Mouse (Mus musculus) neural tube, embryonic 10.5 days (tissue): ENCODE measurements around the gene Cdc25b.
"Not testable (repeated sequence)": the region's sequence is repeated elsewhere in the genome, so short reads cannot be mapped to it uniquely, and the experiment has no call there.

Experiments
- DNase-seq: peaks from one replicate; pipeline ENCODE4 v3.0.0-alpha.2; 2017; ENCODE audit warnings: low spot score; ENCODE audit errors: extremely low spot score

The Cdc25b gene

DNA sequence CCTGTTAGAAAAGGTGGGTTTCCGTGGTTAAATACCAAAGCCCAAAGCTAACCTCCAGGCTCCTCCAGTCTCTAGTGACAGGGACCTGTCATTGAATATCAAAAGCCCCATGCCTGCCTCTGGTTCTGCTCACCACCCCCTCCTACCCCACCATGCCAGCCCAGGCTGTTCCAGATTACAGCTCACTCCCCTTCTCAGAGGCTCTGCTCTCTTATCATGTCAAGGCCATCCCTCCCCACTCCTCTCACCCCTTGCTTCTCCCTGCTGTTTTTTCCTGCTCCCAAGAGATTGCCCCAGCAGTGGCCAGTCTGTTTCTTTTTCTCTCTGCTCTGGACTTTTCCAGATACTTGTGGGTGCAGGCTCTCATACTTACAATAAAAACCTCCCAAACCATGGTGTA lies 36.8 kb downstream of the Cdc25b start:
- no peak for DNase-seq

DNA sequence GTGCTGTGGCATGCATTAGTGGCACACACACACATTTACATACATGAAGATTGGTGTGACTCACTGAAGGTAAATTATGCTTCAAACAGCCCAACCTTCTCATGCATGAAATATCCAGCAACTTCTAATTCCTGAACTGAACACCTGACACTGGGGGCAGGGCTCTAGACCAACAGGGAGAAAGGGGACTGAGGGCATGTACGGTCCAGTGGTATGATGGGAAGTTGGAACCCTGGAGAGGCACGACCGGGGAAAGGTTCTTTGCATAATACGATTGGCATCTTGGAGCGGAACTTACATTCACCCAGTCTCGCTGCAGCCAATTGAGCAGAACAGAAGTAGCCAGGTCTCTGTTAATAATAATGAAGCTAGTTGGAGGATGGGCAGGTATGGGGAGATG lies 38.4 kb downstream of the Cdc25b start:
- no peak for DNase-seq

DNA sequence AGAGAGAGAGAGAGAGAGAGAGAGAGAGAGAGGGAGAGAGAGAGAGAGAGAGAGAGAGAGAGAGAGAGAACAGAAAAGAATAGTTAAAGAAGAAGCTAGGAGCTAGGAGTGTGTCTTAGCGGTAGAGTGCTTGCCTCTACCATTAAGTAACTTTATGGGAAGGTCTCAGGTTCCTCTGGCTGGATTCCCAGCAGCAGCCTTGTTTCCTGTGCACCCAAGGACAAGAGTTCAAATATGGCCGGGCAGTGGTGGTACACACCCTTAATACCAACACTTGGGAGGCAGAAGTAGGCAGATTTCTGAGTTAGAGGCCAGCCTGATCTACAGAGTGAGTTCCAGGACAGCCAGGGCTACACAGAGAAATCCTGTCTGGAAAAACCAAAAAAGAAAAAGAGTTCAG lies 39.9 kb downstream of the Cdc25b start:
- DNase-seq, result not testable (repeated sequence)

DNA sequence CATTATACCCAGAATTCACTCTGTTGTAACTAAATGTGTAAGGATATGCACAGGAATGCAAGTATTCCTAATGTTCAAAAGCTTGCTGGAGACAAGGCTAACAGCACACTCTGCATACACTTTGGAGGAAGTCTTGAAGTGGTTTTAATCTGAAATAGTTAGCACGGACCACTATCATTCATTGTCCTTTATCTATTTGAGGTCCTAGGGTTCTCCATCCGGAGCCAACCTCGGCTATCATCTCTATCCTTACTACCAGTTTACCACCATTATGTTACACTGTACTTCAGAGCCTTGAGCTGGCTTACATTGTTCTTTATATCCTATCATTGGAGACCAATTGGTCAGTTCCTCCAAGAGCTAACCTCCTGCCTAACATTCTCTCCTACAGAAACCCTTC lies 40.5 kb downstream of the Cdc25b start:
- no peak for DNase-seq

DNA sequence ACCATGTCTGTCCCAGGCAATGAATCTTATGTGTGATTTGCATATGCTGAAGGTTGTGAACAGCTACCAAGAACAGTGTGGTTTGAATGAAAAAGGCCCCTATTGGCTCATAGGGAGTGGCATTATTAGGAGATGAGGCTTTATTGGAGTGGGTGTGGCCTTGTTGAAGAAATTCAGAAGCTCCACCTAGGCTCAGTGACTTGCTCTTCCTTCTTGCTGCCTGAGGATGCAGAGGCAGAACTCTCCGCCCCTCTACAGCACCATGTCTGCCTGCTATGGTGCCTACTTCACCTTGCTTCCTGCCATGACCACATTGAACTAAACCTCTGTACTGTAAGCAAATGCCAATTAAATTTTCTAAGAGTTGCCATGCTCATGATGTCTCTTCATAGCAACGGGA lies 45.8 kb downstream of the Cdc25b start:
- DNase-seq, result no peak

DNA sequence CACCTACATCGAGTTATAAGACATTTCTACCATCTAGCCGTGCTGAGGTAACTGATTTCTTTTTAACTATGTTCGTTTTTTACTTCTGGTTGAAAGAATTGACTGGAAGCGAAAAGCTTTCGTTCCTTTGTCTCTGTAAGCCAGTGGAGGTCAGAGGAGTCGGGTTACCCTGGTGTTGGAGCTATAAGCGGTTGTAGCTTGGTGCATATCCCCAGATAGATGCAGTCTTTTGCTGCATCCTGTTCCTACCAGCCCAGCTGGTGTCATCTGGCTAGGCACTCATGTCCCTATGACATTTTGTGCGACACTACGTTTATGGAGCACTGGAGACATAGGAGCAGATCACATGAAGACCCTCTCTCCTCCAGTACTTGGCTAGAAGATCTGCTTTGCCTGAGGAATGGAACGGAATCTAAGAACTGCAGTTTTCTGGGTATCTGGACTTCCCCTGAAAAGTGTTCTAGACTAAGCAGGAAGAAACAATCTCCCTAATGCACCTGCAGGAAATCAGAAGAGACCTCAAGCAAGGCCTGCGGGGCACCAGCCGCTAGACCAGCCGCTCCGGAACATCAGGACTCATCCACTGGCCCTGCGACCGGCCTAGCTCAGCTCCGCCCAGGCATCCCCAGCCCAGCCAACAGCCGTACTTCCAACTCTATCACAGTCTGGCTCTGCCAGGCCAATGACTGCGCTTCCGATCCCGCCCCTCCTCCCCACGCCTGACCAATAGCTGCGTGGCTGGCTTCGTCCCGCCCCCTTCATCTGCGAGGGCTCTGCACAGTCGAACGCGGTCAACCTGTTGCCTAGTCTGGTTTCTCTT lies 46.8 kb downstream of the Cdc25b start, which contains the start of gene Mavs:
Gene Mavs, plus strand, starts transcription at position 757 of the 820 bp plus-strand sequence.
- peak; percentile 95 for DNase-seq

DNA sequence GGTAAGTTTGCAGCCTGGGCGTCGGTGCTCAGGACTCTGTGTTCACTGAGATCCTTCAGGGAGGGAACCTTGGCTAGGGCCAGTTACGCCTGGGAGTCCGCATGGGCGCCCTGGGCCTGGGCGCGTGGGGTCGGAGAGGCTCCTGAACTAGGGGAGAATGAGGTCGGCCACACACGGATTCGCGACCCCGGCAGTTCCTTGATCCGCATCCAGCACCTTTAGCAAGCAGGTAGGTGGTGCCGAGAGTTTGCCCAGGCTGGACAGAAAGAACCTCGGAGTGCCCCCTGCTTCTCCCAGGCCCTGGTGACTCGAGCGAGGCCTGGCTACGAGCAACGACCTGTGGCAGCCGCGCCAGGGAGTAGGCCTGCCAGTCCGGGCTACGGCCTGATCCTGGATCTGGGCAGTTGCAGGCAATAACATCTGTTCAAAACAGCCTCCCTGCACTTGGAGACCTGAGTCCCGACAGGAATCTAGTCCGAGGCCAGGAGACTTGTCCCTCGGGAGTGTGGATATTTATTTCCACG lies 47.4 kb downstream of the Cdc25b start:
- DNase-seq, result no peak

DNA sequence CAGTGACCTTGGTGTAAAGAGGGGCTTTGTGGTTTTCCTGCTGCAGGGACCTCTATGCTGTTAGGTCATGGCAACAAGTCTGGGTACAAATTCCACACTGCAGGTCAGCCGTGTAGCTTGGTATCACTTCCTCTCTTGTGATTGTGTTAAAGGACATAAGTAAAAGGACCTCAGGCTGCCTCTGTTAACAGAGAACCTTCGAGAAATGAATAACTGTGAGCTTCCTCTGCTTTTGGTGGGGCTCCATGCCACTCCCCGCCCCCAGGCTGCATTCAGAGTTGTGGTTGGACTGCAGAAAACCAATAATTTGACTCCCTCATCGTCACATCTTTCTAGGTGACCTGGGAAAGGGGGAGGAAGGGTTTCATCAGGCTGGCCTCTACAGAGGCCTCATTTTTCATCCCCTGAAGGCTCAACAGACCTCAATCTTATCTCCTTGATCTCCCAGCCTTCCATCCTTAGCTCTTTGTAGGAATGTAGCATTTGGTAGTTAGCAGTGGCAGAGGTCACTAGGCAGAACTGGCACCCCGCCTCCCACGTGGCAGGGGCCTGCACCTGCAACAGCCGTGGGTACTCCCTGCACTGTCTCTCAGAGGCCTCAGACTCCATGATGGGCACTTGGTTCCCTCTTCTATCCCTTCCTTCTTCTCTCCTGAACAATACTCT lies 48.4 kb downstream of the Cdc25b start:
- DNase-seq, result no peak

DNA sequence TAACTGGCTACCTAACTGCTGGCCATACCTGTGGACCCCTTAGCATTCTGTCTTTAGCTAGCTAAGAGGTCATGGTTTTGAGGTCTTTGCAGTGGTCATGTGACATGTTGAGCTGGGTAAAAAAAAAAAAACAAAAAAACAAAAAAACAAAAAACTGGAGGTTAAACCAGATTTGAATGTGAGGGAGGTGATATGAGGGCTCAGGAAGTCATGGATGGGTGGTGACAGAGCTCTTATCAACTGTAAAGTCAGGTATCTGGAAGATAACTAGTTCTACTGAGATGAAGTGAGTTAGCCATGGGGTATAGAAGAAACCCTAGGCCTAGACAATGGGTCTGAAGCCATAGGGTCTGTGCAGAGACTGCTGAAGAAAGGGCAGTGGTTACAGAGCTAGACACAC lies 55.4 kb downstream of the Cdc25b start:
- DNase-seq, result no peak

DNA sequence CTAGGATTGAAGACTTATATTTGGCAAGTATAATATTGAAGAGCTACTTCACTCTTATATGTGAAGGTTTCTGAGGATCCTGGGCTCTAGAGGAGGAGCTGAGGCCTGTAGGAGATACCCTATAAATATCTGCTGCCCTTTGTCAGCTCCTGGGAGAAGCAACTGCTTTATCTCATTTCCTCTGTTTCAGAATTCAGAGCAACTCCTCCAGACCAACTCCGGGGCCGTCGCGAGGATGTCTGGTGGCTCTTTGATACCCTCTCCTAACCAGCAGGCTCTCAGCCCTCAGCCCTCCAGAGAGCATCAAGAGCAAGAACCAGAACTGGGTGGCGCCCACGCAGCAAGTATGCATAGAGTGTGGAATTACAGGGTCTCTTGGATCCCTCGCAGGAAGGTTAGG lies 56.2 kb downstream of the Cdc25b start:
- no peak for DNase-seq
